Mouse (Mus musculus): Measurements from ENCODE around the gene Ergic1.

The Ergic1 gene

DNA sequence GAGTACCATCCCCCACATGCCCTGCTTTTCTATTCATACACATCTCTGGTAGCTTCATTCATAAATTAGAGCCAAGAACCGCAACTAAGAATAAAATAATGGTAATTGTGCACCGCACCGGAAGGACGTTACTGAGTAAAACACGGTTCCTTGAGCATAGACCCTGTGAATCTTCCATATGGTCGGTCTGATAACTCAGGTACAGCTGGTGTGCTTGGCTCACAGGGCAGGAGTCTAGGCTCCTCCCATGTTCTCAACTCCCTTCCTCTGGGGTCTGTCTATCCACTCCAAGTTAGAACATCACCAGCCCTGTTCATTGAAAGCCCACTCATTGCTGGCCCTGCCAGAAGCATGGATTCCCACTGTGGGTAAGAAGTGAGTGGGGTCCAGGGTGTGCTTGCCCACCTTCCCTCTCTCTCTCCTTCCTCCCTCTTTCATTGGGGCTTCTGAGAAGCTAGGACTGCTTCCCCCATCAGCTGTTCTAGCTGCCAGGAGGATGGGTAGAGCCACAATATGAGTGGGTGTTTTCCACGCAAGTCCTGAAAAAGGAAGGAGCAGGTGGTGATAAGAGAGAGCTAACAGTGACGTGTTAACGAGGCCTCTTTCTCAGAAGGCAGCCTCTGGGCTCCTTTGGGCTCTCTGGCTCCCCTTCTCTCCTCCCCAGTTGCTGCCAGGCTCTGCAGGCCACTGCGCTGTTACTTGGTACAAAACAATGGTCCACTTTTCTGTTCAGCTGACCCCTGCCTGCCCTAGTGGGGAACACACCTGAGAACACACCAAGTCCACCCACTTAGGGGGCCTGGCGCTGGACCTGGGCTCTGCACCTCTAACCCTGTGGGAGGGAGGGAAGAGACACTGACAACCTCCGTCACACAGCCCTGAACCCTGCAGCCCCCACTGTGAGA, 14.7 kb downstream of the Ergic1 start:
- no peak for DNase-seq

DNA sequence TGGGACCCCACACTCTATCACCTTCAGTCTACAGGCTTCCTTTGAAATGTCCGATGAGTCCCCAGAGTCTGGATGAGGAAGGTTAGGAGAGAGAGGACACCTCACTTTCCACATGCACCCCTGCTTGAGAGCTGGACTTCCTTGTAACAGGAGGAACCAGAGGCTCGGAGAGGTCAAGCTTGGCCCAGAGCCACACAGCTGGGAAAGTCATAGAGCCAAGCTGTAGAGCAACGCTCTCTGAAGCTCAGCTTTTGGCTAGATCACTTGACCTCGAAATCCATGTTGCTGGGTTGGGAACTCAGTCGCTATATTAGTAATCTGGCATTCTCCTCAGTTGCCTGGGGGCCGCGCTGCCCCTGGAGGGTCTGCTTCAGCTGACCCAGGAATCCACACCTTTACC, 15.5 kb downstream of the Ergic1 start:
- DNase-seq, result peak; percentile 51

DNA sequence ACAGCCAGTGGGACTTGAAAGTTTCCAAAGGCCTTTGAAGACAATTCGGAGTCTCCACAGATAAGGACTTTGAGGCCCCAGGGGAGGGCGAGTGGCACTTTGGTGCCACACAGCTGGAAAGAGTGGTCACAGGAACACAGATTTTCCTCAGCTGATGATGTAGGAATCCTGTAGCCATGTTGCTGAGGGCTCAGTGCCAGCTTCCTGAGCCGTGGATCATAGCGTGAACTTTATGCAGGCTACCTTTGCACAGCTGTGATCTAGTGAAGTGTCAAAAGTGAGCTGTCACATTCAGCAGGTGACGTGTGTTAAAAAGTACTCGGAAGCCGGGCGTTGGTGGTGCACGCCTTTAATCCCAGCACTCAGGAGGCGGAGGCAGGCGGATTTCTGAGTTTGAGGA, 16.0 kb downstream of the Ergic1 start:
- DNase-seq, result no peak

DNA sequence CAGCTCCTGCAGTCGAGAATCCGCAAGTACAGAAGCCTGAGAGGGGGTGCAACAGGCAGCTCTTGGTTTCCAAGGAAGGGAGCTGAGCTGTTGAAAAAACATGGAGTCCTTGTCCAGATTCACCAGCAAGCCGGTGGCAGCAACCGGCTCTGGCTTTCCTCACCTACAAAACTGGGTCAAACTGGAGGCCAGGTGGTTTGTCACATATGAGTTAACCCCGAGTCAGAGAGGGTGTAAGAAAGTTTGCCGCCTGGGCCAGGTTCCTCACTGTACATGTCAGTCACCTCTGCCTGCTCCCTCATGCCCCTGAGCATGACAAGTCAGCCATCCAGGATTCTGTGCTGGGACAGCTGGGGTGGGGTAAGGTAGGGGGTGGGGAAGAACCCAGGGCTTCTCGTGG, 16.9 kb downstream of the Ergic1 start:
- DNase-seq, result no peak

DNA sequence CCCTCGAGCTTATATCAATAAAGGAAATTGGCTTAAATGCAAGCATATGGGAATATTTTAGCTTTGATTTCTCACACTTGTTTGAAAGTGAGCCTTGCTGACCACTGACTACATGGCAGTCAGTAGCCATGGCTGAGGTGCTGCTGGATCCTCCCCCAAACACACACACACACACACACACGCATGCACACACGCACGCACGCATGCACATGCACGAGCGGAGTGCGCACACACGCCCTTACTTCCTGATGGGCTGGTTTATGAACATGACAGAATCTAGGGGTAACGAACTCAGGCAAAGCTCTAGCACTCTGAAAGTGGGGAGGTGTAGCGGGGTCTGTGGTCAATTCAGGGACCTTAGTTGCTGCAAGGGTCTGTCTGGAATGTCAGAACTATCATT, 17.5 kb downstream of the Ergic1 start:
- DNase-seq, result no peak

DNA sequence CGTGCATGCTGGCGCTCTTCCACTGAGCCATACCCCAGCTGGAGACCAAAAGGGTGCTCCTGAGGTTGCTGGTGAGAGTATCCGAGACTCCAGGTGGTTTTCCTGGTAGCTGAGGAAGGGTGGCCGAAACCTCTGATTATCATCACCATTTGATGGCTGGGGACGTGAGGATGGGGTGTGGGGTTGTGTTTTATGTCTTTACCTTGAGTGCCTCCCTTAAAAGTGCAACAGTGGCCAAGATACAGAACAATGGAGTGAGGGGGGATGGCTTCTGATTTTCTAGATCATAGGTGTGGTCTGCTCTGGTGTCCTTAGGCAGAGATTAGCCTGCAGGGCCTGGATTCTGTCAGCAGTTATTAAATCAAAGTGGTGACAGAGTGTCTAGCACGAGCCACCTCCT, 18.1 kb downstream of the Ergic1 start:
- DNase-seq, result no peak

DNA sequence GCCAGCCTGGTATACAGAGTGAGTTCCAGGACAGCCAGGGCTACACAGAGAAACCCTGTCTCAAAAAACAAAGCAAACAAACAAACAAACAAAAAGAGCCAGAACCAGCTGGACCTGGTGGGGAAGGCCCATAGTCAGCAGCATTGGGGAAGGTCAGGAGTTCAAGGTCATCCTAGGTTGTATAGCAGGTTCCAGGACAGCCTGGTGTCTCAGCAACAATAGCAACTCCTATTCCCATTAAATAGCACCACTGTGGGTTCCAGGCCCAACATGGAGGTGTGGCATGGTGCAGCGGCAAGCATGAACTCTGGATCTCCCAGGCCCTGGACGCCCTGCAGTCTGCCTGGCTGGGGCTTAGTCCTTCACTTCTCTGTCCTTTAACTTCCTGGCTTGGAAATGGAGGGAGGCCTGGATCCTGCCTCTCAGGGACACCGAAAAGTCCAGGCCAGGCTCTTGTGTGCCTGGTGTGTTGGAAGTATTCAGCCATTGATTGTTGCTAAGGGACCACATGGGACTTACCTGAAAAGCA, 19.6 kb downstream of the Ergic1 start:
- DNase-seq, result no peak

DNA sequence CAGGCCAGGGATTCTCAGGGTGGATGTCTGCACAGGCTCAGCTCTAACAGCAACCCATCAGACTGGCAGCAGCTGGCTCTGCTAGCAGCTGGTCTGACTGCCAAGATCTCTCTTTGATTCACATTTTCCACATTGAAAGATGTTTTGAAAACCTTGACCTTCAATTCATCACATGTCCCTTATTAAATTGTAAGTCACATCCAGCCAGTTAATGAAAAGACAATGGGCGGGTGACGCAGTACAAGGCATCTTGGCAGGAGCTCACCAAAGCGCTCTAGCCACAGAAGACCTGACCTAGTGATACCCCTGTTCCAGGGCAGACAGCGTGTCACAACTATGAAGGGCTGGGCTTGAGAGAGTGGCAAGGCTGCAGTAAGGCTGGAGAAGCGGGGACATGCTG, 21.0 kb downstream of the Ergic1 start:
- no peak for DNase-seq

DNA sequence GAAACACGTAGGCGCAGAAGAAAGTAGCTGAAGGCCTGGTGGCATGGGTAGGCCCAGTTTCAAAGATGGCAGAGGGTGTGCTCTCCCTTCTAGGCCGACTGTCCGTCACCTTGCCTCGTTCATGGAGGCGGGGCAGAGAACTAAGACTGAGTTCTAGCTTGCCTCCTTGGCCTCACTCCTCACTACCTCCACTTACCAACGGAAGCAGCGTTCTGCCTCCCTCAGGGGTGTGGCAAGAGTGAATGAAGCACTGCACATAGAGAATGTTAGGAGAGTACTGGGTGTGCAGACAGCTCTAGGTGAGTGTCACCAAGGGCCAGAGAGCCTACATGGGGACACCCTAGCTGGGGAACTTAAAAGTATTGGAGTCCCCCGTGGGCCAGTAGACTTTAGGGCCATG, 21.8 kb downstream of the Ergic1 start:
- no peak for DNase-seq

DNA sequence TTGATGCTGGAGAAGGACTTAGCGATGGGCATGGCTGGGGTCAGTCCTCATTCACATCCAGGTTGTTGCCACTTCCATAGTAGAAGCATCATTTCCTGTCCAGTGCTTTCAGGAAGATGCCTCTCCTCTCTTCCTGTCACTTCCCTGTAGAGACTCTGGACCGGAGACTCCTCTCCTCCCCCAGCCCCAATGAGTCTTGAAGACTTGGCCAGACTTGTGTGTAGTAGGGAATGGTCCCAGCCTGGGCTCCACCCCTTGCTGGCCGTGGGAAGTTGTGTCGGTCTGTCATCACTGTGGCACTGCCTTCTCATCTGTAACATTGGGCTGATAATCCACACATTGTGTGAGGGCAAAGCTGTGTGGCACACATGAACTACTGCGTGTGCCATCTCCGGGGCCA, 22.3 kb downstream of the Ergic1 start:
- DNase-seq, result no peak

DNA sequence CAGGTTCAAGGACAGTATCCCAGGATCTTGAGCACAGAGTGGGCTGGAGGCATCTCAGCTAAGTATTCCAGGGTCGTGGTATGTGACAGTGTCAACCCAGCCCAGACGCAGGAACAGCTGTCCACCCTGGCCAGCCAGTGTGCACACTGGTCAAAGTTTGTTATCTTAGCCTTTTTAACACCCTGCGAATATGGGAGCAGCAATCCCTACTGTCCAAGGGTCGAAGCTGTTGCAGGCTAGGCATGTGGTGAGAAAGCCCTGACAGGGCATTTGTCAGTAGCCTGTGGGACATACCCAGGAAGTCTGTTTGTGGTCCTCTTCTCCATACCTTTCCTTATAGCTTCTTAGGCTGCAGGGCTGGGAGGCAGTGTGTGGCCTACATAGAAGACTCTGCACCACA, 22.8 kb downstream of the Ergic1 start:
- no peak for DNase-seq

DNA sequence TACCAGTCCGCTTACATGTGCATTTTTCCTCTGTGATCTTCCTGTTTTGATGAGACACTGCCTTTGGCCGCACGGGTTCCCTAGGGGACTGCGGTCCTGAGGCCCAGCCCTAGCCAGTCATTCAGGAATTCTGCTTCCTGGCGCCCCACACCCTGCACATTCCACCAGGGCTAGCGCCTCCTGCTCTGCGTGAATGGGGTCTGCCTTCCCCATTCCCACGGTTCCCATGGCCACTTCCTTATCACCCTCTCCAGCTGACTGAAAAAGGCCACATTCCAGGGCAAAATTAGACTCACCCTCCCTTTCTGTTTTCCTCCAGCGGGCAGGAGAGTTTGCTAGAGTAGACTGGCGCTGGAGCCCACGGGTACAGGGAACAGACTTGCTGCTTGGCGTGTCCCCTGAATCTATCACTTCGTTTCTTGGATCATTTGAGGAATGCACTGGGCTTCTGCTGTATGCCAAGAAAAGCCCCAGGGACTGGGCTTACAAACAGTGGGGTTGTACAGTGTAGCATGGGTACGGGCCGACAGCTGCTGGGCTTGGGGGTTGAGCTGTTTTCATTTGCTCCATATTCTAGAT, 23.4 kb downstream of the Ergic1 start:
- DNase-seq, result no peak

DNA sequence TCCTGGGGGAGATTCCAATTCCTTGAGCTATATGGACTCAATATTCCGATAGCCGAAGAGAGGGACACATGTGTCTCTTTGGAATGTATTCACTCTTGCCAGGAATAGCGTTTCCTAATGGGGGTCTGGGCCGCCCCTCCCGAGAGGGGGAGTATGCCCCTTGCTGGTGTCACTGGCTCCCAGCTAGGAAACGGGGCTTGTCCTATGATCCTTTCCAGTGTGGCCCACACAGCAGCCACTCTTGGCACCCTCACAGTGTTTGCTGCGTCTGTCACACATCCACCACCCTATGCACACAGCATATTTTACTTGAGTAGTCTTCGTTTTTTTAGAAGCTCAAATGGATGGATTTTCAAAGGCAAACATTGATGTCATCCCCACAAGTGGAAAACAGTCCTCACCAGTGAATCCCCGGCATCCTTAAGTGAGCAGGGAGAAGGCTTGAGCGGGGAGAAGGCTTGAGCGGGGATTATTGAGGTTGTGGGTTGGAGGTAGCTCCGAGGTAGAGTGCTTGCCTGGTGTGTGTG, 26.7 kb downstream of the Ergic1 start:
- DNase-seq, result no peak

DNA sequence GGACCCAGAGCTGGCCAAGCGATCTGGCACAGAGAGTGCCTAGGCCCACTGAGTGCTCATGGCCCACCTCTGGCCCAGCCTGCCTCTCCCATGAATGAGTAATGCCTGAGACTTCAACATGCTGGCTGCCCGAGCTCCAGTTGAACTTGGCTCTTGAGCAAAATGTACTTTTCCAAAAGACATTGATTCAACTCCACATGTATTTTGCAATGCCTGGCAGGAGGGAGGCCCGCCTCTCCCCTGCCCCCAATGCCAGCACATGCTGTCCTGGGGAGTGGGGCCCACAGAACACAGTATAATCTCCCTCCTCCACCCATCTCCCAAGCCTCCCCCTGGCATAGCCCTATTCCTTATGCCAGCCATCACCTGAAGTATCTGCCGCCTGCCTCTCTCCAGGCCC, 31.2 kb downstream of the Ergic1 start:
- no peak for DNase-seq

DNA sequence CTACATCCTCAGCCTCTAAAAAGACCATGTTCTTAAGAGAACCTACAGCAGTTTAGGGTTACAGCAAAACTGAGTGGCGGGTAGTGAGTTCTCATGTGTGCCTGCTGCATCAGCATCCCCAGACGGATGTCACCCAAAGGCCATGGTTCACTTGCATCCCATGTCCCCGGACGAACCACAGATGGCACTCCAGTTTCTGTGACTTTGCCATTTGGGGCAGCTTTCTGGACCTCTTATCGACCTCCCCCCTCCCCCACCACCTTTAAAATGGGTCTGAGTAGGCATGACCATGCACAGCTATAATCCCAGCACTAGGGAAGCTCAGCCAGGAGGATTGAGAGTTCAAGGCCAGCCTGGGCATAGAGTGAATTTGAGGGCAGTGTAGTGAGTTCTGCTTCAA, 31.9 kb downstream of the Ergic1 start:
- DNase-seq, result no peak

DNA sequence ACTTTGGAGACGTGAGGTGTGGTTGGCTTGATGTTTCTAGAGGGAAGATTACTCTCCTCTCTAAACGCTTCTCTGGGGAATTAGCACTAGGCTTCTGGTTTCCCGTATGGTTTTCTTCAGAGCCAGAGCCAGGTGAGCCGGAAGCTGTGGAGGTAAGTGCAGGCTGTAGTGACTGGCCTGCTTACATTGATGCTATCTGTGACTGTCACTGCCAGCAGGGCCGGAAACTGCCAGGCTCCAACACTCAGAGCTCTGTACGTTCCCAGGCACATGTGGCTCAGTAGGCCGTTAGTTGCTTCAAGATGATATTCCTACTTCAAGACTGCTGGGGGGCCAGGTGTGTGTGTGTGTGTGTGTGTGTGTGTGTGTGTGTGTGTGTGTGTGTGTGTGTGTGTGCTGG, 32.9 kb downstream of the Ergic1 start:
- DNase-seq, result no peak

DNA sequence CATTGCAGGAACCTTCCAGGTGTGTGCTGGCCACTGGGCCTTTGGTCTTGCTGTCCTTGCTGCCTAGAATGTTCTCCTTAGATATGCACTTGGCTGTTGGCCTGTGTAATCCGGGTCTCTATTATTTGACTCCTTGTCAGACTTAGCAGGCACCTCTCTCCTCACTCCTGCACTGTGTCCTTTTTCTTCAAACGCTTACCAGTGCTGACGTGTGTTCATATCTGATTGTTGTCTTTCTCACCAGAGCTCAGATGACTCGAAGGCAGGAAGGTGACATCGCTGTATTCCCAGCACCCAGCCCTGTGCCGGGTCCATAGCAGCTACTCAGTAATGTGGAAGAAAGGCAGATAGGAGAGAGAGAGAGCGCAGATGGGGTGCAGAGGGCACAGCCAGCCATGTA, 33.7 kb downstream of the Ergic1 start:
- DNase-seq, result no peak

DNA sequence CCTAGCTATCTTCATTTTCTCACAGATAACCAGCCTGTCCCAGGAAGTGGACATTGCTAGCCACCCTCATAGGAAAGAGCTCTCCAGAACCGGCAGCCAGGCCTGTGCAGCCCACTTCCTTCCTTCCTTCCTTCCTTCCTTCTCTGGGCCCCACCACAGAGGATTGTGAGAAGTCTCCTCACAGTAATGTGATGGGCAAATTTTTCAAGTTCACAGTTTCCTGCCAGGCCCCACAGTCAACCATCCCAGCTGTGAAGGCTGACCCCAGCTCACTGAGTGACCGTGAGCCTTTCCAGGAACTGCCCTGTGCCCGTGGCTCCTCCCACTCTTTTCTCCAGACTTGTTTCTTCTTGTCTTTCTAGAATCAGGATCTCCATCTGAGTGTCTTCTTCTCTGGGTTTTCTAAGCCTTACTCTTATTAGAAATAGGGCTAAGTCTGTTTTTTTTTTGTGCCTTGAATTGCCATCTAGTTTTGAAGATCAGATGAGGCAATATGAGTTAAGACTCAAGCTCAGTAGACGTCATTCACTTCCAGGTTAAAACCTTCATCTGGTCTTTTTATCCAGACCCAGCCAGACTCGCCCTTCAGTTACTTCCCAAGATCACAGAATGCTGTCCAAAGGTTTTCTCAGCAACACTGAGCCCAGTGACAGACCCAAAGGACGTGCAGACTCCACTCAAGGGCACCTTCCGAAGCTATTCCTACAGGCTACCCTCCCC, 34.3 kb downstream of the Ergic1 start:
- DNase-seq, result no peak

DNA sequence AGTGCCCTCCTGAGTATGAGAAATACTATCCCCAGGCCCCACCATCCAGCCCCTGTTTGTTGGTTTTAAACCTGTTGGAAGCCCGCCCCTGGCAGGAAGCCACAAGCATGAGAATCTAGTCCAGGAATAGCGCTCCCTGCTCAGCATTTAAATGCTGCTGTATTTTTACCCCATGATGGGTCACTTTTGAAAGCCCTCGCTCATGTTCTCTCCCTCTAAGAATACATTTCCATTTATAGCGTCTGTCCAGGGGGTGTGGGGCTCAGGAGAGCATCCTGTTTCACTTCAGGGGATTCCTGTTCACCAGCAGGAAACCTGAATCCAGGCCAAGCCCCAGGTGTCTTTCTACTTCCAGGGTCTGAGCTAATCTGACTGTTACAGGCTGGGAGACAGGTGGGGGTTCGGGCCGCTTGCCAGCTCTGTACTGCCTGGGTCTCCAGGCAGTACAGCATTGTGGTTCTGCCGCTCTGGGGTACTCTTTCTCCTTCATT, 34.9 kb downstream of the Ergic1 start:
- peak; percentile 93 for DNase-seq

DNA sequence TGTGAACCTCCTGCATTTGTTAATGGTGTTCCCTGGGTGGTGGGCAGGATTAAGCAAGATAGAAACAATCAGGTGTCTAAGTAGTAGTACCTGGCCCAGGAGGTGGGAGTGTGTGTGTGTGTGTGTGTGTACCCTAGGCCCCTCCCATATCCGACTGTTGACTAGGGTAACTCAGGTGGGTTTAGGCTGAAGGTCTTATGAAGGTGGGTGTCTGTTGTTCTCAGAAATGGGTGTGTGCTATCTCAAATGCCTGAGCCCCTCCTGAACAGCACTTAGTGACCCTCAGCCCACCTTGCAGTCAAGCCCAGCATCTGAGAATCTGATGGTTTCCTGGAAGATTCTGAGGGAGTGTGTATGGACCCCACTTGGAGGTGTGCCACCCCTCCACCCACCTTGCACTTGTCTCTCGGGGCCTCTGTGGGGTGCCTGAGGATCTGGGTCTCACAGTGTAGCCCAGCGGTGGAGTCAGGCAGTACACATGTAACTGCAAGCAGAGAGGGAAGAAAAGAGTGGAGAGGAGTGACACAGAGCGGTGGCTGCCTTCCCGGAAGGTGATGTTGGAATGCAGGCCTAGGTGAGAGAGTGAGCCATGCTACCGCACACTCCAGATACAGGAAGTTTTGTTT, 35.7 kb downstream of the Ergic1 start:
- peak; percentile 62 for DNase-seq

DNA sequence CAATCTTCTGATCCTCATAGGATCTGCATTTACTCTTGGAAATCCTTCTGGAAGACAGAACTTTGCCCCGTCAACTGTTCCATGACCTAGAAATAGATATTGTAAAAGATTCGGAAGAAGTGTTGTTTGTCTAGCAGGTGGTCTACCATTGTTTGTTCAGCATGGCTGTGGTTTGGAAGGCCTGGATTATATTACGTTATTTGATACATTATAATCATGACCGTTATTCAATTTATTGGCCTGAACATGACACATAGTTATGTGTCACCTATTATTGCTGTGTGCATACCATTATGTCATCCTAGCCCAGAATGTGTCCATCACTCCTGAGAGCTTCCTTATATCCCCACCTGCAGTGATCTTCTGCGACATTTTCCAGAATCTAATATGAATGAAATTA, 37.6 kb downstream of the Ergic1 start:
- DNase-seq, result no peak

DNA sequence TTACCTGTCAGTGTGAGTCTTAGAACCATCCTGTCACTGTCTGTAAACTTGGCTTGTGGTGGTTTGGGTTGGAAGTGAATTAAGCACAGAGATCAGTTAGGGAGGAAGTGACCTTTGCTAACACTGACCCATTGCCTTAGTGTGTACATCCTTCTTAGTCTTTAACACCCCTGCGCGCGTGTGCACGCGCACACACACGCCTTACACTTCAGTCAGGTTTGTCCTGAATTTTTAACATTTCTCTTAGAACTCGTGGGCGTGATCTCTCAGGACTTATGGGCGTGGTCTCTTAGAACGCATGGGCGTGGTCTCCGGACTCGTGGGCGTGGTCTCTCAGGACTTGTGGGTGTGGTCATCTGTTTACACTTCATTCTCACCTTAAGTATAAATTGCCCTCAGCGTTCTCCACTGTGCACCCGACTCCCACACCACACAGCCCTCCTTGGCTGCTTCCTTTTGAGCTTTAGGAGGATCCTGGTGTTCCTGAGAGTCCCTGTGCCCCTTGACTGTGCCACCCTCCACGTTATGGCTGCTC, 39.7 kb downstream of the Ergic1 start:
- DNase-seq, result no peak

DNA sequence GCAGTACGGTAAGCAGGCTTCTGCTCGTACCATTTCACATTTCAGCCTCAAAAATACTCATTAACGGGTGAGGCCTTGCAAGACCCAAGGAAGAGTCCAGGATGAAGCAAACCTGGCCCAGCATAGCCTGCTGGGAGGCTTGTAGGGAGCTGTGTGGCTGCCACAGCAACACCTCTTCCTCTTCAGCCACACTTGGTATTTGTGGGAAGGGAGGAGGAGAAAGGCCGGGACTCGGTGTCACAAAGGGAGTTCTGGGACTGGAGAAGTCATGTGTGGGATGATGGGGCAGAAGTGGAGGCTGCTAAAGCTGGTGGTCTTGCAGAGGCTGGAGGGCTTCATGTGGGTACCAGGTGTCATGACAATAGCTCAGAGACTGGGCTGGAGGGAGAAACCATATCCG, 40.2 kb downstream of the Ergic1 start:
- no peak for DNase-seq

Data from cerebellum, adult 9-10 months (tissue).